Mouse (Mus musculus) cerebral cortex, adult 2 months (tissue): Measurements from ENCODE around the gene Mrpl23.

Experiments
- WGBS: fragments of 180-500 bp; shearing (Covaris S2); methylation state at CpG from one replicate; pipeline ENCODE4 v1.1.7; 2018; 5-methylcytosine and 5-hydroxymethylcytosine counted together

Mrpl23 gene

DNA sequence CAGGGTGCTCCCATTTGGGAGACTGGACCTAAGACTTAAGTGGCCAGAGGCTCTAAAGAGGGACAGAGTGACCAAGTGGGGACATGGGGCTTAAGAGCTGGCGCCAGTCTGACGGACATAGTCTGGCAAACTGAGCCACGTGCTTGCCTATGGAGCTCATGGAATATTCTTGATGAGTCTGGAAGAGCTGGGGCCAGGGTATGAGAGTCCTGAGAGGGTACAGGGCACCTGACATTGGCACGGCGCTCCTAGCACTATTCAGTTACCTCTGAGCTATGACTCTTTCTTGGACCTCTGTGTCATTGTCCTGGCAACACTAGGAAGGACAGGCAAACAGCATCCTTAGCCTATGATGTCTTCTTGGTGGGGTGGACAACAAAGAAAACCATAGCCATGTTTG is 19.2 kb downstream of the Mrpl23 start:
- 96% methylated on average over 5 of the region's 5 CpGs for WGBS

DNA sequence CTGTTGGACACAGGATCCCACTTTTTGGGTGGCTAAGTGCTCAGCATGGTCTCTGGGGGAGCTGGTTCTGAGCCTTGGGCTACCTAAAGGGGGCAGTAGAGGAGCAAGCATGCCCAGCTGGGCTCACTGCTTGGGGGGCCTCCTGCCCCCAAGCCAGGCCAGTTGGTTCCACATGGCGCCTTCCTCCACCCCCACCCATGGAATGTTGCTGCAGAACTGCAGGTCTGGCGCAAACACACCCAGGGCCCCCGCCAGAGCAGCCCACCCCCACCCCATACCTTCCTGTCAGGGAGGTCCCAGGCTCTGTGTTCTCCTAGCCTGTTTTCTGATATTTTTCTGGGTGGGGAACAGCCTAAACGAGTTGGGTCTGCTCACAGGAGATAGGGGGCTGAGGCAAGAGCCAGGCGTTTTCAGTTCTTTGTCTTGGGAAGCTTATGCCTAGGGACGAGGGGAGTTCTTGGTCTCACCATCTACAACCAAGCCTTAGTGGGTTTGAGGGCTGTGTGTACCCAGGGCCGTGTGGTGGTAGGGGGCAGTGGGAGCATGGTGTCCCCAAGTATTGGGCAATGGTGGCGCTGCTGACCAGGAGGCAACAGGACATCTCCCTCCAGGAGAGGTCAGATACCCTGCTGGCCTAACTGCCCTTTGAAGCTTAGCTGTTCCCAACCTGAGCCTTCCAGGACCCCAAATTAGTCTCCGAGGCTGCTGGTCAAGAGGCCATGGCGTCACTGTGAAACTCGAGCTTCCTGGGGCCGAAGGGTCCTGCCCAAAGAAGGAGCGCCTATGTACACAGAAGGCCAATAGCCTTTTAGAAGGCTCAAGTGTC is 20.3 kb downstream of the Mrpl23 start:
- WGBS = 84% methylated on average over 13 of the region's 13 CpGs

DNA sequence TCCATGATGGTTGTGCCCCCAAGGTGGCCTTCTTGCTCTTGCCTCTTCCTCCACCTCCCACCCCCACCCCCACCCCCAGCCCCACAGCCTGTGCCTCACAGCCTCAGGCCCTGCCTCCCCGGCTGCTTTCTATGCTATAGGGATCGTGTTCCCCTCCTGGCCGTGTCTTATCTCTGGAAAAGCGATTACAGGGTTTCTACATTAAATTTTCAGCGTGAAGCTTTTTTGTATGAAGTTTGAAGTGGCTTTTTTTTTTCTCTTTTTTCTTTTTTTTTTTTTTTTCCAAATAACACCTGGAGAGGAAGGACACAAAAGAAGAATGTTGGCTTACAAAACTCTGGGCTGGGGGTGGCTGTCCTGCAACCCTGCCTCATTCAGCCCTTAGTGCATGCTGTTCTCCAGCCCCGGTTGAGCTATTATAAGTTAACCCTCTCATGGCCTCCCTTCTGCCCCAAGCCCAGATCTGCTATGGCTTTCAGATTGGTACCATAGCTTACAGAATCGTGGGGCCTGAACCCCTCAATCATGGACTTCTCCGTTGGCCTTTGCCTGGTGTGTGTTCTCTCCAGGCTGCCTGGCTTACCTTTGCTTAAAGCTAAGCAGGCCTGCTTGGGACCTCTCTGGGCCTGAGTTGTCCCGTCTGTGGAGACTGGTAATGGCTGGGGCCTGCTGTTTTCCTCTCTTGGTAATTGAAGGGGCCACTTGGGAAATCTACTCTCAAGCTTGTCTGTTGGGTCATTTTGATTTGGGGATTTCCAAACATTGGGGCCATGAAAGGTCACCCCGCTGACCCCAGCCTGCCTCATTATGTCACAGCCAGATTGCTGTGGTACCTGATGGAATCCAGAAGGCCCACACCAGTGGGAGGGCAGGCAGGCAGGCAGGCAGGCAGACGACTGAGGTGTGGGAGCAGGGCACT is 21.2 kb downstream of the Mrpl23 start:
- 77% methylated on average over 11 of the region's 11 CpGs for WGBS

DNA sequence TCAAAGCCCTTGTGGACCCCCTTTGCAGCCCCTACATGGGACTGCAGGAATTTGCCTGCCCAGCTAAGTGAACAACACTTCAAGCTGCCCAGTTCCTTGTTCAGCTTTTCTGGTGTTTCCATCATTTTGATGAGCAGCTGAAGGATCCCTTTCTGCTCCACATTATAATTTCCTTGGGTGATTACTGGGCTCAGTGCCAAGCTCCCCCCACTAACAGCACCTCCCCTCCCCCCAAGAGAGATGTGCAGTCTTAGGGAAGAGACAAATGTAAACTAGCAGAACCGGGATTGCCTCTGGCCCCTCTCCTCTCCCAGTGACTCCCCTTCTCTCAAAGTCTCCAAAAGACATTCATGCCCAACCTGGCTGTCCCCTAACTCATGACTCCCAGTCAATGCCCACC is 22.1 kb downstream of the Mrpl23 start:
- 34% methylated on average over 1 of the region's 1 CpGs for WGBS

DNA sequence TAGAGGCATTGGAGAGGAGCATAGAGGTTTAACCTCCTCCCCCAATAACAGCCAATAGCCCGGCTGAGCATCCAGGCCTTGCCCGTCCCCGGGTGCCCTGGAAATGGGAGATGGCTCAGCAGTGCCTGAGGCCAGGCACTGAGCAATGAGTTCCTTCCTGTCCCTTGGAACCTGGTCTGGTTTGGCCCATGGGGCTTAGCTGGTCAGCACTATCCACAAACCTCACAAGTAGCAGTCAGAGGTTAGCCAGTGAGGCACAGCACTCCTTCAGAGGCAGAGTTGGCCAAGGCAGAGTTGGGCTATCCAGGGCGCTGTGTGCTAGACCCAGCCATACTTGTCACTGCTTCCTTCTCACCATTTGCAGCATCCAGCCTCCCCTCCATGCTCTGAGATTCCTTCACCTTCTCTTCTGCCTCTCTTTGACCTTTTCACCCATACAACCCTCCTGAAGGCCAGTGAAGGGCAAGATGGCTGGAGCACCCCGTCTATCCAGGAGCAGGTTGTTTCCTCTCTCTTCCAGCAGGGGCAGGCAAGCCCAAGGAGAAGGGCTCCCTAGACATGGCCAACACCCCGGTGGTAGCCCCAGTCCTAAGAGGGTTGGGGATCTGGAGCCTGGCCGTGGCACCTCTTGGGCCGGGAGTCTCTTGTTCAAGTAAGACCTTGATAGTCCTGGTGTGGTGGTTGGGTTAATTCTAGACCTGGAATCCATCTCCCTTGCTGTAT is 23.0 kb downstream of the Mrpl23 start:
- 87% methylated on average over 8 of the region's 8 CpGs for WGBS

DNA sequence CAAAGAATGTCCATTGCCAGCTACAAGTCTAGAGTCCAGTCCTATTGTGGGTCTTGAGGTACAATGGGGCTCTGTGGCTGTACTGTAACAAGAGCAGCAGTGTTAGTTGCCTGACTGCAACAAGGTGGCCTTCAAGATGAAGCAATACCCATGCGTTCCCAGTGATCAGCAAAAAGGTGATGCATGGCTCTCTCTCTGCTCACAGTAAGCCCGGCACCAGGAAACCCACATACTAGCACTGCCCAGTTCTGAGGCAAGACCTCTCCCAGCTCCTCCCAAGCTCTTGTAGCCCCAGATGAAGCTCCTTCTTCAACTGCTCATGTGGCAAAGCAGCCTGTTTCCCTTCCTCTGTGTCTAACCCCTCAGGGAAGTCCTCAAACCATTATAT is 23.6 kb downstream of the Mrpl23 start:
- WGBS = 96% methylated on average over 2 of the region's 2 CpGs

DNA sequence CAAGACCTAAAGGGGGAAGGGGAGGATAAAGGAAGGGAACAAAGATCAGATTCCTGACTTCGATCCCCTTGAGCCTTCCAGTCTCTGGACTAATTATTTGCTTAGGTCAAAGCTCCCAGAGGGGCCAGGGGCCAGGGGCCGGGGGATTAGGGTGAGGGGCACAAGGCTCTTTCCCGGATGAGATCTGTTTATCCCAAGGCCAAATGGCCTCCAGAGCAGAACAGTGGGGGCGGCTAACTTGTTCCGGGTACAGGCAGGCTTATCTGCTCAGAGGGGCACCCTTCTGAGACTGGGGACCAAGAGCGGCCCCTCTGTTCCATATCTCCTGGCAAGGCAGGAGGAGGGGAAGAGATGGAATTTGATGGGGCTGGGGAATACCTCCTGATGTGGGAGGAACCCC is 25.2 kb downstream of the Mrpl23 start:
- WGBS = 72% methylated on average over 6 of the region's 6 CpGs

DNA sequence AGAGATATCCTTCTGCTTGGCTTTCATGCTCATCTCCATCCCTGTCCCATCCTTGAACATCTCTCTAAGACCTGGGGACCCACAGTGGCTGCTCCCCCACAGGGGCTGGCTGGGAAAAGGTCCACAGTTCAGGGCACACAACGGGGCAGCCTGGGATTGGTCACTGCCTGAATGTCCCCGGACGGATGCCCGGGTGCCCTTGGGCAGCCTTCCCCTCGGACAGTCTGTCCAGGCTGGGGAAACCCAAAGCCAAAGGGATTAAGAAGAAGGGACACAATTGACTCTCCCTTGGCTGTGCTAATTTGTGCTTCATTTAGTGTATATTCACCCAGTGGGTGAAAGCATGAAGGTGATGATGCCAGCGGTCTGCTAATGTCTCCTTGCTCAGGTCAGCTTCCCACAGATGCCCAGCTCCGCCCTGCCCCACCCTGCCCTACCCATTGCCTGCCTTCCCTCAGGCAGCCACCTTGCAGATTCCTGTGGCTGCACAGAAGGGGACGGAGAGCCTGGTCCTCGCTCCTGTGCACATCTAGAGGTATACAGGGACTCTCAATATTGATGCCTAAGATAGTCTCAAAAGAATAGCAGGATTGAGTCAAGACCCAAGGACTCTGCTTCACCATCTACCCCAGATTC is 26.1 kb downstream of the Mrpl23 start:
- WGBS = 95% methylated on average over 9 of the region's 9 CpGs

DNA sequence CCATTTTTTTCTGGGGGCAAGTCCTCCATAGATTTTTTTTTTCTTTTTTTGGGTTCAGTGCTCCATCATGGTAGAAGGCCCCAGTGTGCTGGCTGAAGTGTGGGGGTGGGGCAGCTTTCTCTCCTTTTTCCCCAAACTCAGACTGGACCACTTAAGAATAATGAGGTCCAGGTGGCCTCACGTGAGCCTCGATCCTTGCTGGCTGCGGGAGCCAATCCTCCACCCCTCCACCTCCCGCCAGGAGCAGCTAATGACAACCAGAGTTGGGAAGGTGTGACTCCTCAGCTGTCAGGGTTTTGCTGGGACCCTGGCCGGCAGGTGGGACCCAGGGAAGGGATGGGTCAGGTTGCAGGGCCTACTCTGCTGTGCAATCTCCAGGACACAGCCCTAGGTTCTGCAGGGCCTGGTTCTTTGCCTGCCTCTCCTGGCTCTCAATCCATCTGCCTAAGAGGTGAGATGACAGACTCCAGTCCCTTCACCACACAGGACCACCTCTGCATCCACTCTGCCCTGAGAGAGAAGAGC is 27.2 kb downstream of the Mrpl23 start:
- 85% methylated on average over 5 of the region's 5 CpGs for WGBS

DNA sequence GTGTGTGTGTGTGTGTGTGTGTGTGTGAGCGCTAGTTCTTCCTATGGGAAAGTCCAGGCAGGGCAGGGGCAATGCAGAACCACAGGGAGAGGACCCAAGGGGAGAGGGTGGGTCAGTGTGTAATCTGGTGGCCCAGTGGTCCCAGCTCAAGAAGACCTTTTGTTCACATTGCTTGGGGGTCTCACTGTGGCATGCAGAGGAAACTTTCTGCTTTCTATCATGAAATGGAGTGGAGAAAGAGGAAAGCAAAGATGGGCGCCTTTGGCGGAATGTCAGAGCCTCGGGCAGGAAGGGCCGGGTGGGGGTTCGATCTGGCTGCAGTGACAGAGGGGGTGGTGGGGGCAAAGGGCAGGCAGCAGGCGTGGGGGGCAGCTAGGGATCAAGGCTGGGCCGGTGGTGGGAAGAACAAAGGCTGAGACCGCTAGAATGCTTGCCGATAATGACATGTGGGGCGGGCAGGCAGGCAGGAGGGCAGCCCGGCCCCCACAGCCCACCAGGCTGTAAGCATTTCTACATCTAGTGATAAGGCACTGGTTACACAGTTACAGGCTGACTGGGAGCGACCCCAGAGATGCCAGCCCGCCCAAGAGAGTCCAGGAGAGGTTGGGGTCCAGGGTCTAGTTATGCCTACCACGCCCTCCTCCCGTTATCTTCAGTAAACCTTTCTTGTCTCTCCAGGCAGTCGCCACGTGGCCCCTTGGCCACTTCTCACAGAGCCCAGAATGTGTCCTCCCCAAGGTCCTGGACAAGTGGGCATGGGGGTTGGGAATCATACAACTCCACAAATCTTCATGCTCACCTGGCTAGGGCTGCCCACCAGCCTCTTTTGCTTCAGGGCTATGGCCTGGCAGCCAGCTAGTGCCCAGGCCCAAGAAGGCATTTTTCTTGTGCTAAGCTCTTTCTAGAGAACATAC is 28.7 kb downstream of the Mrpl23 start:
- 63% methylated on average over 18 of the region's 18 CpGs for WGBS

DNA sequence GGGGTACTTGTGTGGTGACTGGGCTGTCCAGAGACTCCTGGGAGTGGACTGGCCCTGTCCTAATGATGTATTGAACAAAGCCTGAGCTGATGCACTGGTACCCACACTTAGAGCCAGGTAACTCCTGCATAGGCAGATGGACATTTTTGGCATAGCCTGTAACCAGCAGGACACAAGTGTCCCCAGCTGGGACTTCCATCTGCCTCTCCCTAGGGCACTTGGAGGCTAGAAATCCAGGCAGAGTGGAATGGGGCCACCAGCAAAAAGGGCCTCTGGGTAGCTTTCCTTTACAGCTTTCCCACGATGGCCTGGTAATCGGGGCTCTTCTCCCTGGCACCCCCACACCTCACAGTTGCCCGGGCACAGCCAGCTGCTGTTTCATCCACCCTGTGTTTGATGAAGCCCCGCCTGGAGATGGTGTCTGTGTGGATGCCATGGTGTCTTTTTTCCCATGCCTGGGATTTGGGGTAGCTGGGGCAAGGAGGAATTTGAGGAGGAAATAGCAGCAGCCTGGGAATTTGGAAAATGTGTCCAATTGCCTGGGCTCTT is 29.4 kb downstream of the Mrpl23 start:
- 75% methylated on average over 4 of the region's 4 CpGs for WGBS

DNA sequence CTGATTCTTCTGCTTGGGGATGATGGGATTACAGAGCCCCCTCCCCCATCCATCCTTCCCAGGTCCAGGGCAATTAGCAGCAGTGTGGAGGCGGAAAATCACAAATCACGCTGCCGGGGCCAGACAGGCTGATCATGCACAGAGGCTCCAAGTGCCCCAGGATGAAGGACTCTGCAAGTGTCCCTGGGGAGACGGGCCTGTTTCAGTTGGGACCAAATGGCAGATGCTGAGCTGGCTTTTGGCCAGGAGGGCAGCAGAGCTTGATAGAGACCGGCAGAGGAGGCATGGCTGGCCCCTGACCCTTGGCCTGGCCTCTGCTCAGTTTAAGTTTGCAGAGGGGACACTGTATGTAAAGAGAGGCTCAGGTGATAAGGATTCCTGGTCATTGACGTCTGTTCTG is 30.7 kb downstream of the Mrpl23 start:
- 77% methylated on average over 6 of the region's 6 CpGs for WGBS

DNA sequence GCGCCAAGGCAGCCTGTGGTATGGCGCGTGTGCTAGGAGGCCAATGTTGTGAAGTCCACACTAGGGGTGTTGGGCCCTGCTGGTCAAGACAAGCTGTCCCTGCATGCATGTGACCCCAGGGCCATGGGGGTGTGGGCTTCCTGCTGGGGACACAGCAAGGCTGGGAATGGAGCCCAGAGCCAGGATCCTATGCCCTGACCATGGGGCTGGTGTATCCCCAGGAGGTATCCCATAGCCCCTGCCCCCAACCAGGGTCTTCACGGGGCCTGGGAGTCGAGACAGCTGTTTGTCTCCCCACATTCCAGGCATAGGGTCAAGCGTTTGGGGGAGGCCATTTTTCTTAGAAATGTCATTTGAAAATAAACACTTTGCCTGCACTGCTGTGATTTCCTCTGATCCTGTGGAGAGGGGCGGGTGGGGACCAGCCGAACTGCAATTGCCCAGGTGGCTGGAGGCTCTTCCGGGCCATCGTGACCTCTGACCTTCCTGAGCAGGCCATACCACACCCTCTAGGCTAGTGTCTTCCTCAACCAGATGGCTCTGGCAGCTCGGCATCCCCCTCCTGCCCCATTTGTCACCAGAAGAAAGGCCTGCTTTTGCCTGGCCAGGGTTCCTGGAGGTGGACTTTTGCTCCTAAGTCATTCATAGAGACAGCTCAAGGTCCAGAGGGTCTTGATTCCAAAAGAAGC is 32.6 kb downstream of the Mrpl23 start:
- WGBS = 72% methylated on average over 11 of the region's 11 CpGs

DNA sequence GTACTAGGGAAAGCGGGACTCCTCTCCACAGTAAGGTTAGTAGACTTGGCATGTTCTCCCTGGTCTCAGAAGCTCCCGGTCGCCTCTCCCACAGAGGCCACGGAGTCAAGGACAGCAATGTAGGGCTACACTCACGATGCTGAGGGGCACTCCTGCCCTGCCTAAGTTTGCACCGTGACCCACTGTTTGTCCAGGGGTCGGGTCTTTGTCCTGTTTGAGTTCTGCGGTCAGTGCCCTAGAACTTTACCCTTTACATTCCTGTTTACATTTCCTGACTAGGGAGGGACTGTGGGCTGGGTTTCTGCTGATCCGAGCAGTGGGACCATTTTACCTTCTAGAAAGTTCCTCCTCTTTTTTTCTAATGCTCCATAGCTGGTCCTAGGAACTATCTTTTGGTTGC is 34.0 kb downstream of the Mrpl23 start:
- WGBS = 84% methylated on average over 9 of the region's 9 CpGs

DNA sequence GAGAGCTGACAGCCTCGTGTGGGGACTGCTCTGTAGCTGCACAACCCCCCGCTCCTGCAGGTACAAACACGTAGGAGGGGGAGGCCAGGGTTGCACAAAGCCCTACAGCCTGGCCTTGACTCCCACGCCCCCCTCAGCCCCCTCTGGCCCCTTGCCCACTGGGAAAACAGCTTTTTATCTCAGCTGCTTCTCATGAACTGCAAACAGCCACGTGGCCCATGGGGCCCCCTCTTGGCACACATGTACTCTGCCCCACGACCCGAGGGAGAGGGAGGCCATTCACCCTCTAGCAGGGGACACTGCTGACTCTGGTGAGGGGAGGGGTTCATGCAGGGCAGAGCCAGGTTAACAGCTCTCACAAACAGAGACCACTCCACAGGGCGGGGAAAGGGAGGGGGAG is 36.5 kb downstream of the Mrpl23 start:
- 57% methylated on average over 8 of the region's 8 CpGs for WGBS

DNA sequence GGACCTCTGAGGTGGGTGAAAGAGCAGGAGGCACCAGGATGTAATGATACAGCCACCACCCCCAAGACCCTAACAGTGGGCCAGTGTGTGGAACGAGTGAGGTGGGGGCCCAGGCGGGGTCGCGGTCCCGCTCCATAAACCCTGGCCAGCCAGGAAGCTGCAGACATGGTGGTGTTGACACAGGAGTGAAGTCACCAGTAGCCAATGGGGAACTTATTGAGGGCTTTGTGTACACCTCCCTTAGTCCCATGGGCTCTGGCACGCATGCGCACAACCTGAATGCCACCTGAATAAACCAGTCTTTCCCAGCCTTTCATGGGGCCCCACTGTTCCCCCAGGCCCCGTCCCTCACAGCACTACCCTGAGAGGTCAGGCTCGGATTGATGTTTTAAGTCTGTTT is 38.1 kb downstream of the Mrpl23 start:
- WGBS = 95% methylated on average over 9 of the region's 9 CpGs

DNA sequence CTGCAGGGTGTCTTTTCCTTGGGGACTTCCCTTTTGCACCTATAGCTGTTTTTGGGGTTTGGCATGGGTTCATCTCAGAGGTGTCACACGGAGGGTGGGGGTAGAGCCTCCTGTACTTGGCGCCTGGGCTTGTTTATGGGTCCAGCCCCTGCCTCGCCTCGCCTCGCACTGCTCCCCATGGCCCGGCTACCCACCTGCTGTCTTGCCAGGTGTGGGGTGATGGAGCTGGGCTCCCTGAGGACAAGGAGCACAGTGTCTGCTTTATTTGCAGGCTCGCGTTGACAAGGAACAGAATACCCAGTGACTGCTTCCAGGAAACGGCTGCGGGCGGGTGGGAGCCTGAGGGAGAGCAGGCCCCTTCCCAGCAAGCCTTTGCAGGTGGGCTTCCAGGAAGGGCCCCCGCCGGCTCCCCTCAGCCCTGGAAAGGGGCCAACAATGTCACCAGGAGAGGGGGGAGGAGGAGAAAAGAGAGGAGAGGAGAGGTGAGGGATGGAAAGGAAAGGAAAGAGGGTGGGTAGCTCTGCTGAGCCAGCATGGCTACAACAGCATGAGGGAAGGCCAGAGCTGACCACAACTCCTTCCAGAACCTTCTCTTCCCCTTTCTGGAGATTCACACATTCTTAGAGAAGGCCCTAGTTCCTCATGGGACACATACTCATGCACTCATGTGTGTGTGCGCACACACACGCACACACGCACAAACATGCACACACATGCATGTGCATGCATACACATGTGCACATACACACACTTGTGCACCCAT is 39.2 kb downstream of the Mrpl23 start:
- WGBS = 73% methylated on average over 16 of the region's 16 CpGs

DNA sequence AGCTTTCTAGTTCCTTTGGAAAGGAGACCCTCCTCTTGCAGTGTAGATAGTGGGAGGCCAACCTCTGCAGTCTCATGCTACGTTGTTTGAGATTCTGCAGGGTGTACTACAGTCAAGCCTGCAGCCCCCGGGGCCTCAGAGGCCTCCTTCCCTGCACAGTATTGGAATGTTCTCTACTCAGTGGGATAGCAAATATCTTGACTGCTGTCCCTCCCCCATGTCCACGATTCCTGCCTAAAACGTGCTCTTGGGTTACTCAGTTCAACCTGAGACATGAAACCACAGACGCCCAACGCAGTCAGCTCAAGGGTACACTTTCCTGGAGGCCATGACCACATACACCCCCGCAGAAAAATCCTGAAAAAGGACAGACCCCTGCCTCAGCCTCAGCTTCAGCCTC is 39.9 kb downstream of the Mrpl23 start:
- 83% methylated on average over 7 of the region's 7 CpGs for WGBS

DNA sequence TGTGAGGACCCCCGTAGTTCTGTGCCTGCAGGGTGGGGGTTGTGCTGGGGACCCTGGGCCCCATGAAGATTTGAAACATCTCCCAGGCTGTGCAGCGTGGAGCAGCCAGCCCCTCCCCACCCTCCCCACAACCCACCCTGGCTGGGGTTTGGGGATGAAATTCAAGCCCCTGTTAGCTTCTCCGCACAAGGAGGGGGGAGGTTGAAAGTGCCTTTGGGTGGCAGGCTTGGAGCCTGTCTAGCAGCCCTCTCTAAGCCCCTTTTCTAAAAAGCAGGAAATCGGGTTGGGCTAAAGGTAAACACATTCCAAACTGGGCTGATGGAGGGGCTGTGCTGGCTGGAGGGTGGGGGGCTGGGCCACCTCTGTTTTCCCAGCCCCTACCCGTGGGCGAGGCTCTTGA is 40.5 kb downstream of the Mrpl23 start:
- WGBS = 77% methylated on average over 6 of the region's 6 CpGs
